Mouse (Mus musculus) left cerebral cortex, postnatal 10 days (tissue): ENCODE measurements around the gene Nfia. TPM values are rescaled to one million over a fixed set of nuclear protein-coding genes. Genes with fewer than 3 reads are reported as not detected.

Experiments
- DNase-seq, 2 experiments: peaks; one replicate each; pipeline ENCODE4 v3.0.0; 2021 to 2022; ENCODE audit warnings: low spot score in 2 of 2, mixed read lengths in 1 of 2; ENCODE audit errors: extremely low spot score in 1 of 2
- intact Hi-C: fragments of 180-260 bp; cut with DNase I; formaldehyde crosslinking; loops from one replicate; pipeline ENCODE4 v1.15.1; 2025
- total RNA-seq, 2 experiments: library from RNA; stranded (reverse); gene quantifications; 2 replicates each; pipeline ENCODE4 v1.2.3; 2021

Gene Nfia
- total RNA-seq, 2 experiments from 2014 or later: 76.4 to 79.5 TPM

DNA sequence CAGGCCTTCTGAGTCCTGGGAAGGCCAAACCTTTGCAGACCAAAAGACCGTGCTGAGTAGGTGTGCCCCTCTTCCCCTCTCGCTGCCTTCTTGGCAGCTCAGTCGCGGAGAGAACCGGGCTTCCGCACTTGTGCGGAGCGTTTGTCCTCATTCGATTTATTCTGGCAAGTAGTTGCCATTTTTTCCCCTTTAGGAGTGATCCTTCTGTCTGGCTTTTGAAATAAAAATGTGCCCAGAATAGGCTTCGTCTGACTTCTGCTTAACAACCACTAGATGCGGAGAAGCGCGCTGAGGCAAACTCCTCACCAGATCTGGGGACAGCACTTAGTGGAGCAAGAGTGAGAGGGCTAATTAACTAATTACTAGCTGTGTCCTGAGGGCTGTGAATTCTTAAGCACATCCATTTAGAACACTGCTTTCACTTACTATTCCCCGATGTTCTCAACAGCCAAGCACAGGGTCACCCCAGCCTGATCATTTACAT lies 14.5 kb upstream of the Nfia start:
- intact Hi-C loops: loop anchor here (10.0 kb wide), 2 partner anchors 487 to 687 kb away; no protein-coding TSS in a partner anchor
- peak; percentile 52 to 70 for DNase-seq

DNA sequence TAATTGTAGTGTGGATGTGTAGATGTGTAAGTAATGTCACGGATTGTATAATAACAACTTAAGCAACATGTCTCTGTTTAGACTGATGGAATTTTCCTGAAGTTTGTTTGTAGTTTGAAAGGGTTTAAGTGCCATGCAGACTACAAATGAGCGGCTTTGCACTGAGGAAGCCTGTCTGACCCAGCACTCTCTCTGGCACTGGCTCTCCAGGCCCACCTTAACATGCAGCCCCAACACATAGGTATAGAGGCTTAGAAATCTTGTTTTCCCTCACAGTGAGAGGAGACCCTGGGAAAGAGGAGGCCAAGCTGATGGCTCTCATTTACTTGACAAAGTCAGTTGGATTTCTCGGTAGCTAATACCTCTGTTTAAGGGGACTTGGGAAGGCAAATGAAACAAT lies 13.9 kb upstream of the Nfia start:
- intact Hi-C loops: loop anchor here (10.0 kb wide), 2 partner anchors 486 to 686 kb away; no protein-coding TSS in a partner anchor
- no peak for DNase-seq

DNA sequence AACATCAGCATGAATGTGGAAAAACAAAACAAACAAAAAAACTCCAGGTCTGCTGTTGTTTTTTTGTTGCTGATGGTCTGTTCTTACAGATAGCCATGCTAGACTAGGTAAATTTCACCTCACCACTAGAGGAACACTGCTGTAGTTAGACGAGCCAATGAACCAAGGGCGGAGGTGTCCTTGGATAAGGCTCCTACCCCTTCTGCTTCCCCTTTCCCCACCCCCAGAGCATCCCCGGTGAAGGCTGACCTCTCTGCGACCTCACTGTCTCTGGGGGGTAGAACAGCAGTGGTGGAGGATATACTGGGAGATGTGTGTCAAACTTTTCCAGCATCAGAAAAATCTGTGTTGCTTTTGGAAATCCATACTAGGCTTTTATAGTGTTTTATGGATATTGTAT lies 7.9 kb upstream of the Nfia start:
- DNase-seq: no peak
- intact Hi-C loops: no loop called here

DNA sequence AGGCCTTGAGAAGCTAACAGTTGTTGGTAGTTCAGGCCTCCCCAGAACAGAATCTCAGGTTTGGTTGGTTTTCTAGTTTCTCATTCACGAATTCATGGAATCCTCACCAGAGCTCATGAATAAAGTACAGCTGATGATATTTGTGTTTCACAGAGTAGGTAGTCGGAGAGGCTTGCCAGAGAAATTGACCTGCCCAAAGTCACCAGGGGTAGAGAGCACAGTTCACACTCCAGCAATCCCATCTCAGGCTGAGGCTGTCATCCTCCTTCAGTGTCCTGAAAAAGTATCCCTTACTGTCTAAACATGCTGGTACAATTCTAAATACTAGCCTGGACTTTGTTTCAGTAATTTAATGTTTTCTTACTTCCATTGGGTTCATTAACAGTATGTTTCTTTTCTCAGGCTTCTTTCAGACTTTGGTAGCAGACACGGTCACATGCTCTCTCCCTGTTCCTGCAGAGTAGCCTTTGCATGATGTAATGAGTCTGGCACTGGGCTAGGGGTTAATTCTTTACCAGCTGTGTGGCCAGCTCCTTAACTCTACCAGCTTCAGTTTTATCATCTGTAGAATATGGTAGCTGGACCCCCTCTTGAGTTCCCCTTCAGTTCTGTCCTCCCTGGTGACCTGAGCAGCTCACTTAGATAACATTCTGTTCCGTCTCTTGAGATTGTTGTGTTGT lies 7.1 kb upstream of the Nfia start:
- DNase-seq: no peak
- intact Hi-C loops: no loop called here

DNA sequence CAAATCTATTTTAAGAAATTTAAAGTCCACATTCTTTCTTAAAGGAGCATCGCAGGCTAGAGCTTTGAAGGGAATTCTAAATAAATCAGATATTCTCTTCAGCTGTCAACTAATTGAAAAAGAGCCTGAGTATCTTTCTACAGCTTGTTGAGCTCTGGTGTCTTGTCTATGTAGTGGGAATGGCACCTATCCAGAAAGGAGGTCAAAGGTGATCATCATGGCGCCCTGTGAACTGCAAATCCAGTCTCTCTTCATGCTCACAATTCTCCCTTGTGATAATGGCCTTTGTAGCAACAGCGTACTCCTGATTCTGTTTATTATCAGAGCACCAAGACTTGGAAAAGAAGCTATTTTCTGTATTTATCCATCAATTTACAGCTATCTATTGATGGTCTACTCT lies 6.4 kb upstream of the Nfia start:
- intact Hi-C loops: no loop called here
- no peak for DNase-seq

DNA sequence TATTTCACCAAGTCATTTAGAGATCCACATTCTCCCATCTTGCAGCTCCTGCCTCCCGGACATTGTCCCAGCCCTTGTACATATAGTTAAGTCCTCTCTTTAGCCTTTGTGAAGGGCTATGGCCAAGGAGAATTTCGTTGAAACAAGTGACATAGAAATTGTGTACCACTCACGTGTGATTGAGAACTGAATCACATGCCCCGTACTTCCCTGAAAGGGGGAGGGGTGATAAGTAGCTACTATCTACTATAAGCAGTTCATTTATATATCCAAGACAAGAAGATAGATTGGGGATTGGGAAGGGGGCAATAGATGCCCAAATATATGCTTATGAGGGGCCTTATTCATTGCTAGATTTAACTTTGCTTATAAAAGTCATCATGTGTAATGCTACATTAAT lies 5.5 kb upstream of the Nfia start:
- no peak for DNase-seq
- intact Hi-C loops: no loop called here

DNA sequence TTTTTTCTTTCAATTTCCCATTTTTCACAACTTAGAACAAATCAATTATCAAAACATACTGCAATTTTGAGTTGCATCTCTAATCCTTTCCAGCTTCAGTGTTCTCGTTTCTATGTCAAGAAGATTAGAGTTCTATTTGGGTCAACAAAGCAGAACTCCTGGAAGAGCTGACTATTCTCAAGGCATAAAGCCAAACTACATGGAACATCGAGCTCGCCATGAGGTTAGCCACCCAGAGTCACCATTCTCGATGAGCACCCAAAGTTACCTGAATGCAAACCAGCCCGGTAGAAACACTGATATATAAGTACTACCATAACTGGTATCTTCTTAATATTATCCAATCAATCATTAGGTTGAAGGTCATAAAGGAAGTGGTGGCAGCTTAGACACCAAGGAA lies 5.0 kb upstream of the Nfia start:
- intact Hi-C loops: no loop called here
- no peak for DNase-seq

DNA sequence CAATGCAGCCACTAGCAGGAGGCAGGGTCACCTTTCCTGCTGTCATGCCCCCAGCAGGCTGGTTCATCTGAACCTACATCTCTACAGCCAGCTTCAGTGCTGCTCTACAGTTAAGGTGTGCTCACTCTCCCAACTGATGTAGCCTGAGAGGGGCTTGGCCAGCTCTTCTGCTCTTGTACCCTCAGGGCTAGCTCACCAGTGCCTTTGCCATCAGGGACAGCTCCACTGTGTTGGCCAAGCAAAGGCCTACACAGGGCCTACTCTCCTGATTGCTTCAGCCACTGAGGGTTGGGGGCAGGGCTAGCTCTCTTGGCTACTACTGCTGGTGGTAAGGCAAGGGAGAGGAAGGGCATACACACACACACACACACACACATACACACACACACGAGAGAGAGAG lies 2.7 kb upstream of the Nfia start:
- intact Hi-C loops: loop anchor here (10.0 kb wide), 1 partner anchor 235 kb away; no protein-coding TSS in a partner anchor
- no peak for DNase-seq

DNA sequence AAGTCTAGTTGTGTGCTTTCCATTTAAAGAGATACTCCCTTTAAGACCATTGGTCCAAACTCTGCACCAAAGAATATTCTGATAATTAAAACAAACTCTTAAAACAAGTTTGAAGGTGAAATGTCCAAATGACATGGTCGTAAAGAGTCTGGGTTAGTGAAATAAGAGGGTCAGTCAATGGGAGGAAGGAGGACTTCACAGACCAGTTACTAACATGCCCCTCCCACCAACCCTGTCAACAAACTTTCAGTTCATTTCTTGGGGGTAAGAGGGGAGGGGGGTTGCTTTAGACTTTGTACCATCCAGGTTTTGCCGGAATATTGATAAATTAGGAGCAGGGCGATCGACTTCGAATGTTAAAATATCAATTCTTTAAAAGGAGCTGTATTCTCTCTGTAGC lies 1.1 kb upstream of the Nfia start:
- intact Hi-C loops: loop anchor here (10.0 kb wide), 1 partner anchor 233 kb away; no protein-coding TSS in a partner anchor
- no peak for DNase-seq

DNA sequence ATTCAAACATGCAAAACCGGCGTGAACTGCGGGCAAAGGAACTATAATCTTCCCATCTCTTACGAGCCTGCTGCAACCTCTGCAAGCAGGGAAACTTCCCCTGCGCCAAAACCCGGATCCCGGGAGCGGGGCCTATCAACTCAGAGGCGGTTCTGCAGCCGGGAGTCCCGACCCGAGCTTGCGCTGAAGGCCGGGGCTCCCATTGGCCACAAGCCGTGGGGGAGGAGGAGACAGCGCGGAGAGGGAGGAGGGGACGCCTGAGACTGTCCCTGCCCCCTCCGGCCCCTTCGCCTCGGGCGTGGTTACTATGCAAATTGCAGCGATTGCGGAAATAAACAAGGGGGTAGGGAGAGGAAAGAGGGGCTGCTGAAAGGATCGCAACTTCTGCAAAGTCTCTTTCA lies 450 bp upstream of the Nfia start:
- peak; percentile 93 to 99 for DNase-seq
- intact Hi-C loops: loop anchor here (10.0 kb wide), 1 partner anchor 233 kb away; no protein-coding TSS in a partner anchor

DNA sequence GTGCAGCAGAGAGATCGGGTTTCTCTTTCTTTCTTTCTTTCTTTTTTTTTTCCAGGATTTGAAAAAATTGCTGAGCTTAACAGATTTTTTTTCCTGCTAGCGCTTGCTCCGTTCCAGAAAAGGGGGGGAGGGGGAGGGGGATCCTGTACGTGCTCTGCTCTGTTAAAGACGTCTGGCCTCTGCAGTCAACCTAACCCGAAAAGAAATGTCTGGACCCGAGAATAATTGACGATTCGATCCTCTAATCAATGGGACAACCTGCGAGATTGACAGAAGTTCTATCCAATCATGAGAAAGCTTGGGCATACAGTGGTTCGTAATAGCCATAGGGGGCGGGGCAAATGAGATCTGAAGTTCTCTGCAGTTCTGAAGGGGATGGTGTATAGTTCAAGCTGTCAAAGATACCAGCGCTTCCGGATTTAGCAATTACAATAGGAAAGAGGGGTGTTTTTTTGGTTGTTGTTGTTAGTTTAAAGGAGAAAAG lies 618 bp downstream of the Nfia start:
- intact Hi-C loops: loop anchor here (10.0 kb wide), 1 partner anchor 232 kb away; no protein-coding TSS in a partner anchor
- peak; percentile 91 to 97 for DNase-seq

DNA sequence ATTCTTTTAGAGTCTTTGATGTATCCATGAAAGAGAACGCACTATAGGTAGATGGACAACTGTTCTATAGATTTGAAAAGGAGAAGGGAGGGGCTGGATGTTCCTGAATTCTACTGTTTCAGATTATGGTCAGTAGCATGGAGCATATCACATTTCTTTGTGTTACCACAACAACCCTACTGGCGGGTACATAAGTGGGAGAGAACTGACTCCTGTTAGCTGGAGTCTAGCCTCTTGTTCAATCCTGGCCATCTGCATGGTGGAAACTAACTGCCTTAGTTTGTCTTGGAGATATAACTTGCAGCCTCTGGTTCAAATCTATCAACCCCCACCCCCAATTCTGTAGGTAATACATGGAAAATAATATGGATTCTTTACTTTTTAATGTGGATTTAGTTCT lies 1.3 kb downstream of the Nfia start:
- intact Hi-C loops: loop anchor here (10.0 kb wide), 1 partner anchor 231 kb away; no protein-coding TSS in a partner anchor

DNA sequence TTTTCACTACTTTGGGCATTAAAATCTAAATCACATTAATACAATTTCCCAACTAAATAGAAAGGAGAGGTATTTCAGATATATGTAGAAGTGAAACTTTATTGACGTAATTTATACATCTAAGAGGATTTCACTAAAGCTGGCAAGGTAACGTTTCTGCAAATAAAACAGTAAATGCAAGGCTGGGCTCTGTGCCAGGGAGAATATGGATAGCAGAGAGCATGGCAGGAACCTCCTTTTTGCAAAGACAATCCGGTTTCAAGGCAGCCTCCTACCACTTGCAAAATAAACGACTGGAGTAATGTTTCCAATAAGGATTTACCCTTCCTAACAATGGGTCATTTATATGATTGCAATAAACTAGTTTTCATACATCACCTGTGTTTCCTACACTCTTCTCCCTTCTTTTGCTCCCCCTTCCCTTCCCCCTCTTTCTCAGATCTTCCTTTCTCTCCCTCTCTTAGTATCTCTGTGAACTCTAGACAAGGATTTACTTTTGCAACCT lies 2.0 kb downstream of the Nfia start:
- intact Hi-C loops: loop anchor here (10.0 kb wide), 1 partner anchor 230 kb away; no protein-coding TSS in a partner anchor
- no peak for DNase-seq

More for the DNA sequence above, 1.3 kb downstream of the Nfia start:
- no peak for DNase-seq

DNA sequence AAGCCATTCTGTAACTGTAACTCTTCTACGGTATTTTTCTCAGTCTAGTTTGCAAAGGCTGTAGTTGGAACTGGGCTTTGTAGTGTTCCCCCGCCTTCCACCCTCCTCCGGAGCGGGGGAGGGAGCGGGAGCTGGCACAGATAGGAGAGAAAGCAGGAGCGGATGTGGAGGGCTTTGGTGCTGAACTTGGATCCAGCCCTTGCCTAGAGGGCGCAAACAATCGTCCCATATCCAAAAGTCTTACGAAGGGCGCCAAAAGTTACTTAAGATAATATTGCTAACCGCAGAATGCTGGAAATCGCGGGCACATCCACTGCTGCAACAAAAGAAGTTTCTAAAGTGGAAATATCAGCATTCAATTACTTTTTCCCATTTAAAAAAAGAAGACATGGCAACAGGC lies 2.5 kb downstream of the Nfia start:
- intact Hi-C loops: loop anchor here (5.0 to 10.0 kb wide), 2 partner anchors 137 to 230 kb away; no protein-coding TSS in a partner anchor

DNA sequence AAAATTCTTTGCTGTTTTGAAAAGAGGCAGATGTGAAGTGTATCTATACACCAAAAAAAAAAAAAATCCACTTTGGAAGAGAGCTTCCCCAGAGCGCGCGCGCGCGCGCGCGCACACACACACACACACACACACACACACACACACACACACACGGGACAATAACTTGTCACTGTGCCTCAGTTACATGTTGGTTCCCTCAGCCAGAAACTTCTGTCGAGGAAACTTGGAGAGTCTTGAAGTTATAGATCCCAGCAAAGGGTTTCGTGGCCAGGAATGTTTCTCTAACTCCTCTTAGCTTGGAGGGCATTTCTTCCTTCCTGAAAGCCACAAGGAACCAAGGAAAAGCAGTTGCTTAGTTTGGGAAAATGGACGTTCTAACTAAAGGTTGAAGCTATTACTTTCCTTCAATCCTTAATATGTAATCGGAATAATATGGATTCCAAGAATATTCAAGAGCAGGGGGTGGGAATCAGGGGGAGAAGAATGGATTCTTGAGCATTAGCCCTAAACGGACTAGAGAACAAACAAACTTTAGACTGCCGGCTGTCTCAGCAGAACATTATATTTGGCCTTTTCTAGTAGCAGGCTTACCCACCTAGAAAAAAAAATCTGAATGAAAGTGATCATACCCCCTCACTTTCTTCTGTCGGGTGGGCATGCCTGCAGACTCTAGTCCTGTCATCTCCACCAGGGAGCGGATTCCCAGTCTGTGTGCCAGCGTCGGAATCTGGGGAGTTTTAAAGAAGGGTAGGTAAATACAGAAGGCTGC lies 3.1 kb downstream of the Nfia start:
- intact Hi-C loops: loop anchor here (5.0 to 10.0 kb wide), 2 partner anchors 137 to 229 kb away; no protein-coding TSS in a partner anchor
- no peak for DNase-seq

More for the DNA sequence above, 2.5 kb downstream of the Nfia start:
- peak in 1 of 2 experiments; percentile 79 for DNase-seq

DNA sequence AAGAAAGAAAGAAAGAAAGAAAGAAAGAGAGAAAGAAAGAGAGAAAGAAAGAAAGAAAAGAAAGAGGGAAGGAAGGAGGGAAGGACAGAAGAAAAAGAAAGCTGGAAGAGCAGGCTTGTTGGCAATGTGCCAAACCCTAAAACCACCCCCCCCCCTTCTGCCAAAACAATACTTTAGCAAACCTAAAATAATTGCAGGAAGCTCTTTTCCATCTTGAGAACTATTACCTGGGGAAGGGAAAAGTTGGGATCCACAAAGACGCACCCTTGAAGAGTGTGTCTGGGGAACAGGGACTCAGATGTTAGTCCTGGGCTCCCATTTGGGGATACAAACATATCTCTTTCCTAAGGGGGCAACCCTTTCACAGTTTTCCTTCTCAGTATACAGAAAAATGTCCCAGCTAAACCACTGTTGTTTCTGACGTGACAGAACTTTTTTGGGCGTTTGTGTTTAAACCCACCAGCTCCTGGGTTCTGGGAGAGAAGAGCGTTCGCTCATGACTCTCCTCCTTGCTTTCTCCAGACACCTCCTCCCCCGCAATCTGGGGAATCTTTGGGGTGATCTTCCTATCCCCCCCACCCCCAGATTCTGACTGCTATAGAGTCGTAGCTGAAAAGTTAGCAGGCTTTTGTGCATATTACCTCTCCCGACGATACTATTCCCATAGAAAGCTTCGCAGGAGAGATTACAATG lies 4.0 kb downstream of the Nfia start:
- DNase-seq: no peak
- intact Hi-C loops: loop anchor here (5.0 to 10.0 kb wide), 2 partner anchors 136 to 228 kb away; no protein-coding TSS in a partner anchor

DNA sequence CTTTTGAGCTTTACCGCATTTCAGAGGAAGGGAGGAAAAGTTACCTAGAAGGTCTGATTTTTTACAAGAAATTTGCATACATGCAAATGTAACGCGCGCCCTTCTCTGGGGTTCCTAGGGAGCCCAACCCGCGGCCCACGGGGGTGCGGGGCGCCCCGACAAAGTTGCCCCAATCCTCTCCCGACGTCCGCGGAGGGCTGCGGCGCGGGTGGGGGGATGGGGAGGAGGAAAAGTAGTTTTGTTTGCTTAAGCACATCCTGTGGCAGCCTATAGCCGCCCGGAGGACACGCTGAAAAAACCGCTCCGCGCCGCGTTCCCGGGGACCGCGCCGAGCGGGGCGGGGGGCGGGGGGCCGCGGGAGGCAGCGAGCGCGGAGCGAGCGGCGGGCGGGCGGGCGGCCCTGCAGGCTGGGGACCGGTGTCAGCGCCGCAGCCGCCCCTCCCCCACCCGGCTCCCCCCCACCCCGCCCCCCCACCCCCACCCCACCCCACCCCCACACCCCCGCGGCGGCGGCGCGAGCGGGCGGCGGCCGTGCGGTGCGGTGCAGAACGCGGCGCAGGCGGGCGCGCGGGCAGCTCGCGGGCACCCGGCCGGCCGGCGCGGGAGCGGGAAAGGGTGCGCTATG lies 4.7 kb downstream of the Nfia start:
- peak in 1 of 2 experiments; percentile 76 for DNase-seq
- intact Hi-C loops: loop anchor here (5.0 to 10.0 kb wide), 2 partner anchors 135 to 228 kb away; no protein-coding TSS in a partner anchor

DNA sequence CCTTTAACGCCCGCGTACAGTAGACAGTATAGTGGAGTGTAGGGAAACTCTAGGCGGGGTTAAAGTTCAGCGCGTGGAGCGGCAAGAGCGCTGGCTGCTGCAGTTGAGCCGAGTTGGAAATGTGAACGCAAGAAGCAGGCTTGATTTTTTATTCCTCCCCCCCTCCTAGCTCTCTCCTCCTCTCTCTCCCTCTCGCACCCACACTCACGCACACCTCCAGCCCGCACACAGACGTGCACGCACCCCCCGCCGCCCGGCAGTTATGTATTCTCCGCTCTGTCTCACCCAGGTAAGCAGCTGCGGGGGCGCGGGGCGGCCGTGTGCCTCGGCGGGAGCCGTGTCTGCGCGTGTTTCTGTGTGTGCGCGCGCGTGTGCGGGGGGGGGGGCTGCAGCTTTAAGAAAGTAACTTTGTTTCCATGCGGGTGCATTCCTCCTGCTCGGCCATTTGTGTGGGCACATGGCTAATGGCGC lies 5.2 kb downstream of the Nfia start, which contains the start of gene E130114P18Rik:
E130114P18Rik (minus strand) TSS at position 373 of the 471 bp plus-strand sequence.
- peak in 1 of 2 experiments; percentile 76 for DNase-seq
- intact Hi-C loops: loop anchor here (5.0 to 10.0 kb wide), 2 partner anchors 135 to 227 kb away; no protein-coding TSS in a partner anchor
